25 mouse cellular contexts compared by ENCODE assay signal in genomic region chr7:63148321-63148720, GRCm38 (mm10).
DNase-seq lines count a peak whose midpoint lies in the region; ATAC-seq and TF ChIP-seq lines count a peak whose summit lies in the region.
"Had no signal": no experiment of that assay in that cellular context is flagged by ENCODE, and none has a peak within 500 bp of the region (broad histone marks: within the 10 kb centered on the region; RNA-seq: fewer than 3 reads in every experiment).

No protein-coding gene starts in this region.

- no peak overlapping the region for H3K27ac ChIP-seq in layer of hippocampus, adult 2 months
- H3K27ac ChIP-seq in cerebellum, adult 2 months (ENCODE audit: insufficient read depth, low read length), result no peak overlapping the region
- H3K27ac ChIP-seq: embryonic facial prominence, embryonic 15.5 days; forebrain, embryonic 15.5 days; heart, embryonic 10.5 days; limb, embryonic 10.5 days; liver, embryonic 15.5 days; lung, embryonic 15.5 days; midbrain, embryonic 15.5 days; neural tube, embryonic 13.5 days had no signal

- peak; percentile 56 for TF ChIP-seq CTCF in layer of hippocampus, adult 2 months (conservative IDR thresholded peaks at IDR 0.05)
- TF ChIP-seq CTCF in cerebellum, adult 2 months (IDR thresholded peaks at IDR 0.05; ENCODE audit: borderline replicate concordance, insufficient read depth, low read depth, low read length), result peak; percentile 17; the same call in 1 of the 2 replicates

- 17% methylated on average over 5 of the region's 5 CpGs for WGBS in cerebellum, adult 2 months

- H3K4me3 ChIP-seq in layer of hippocampus, adult 2 months, result no peak overlapping the region
- no peak overlapping the region for H3K4me3 ChIP-seq in cerebellum, adult 2 months (replicated peaks; ENCODE audit: insufficient read depth, low read depth, low read length)
- H3K4me3 ChIP-seq: embryonic facial prominence, embryonic 15.5 days; forebrain, embryonic 15.5 days; heart, embryonic 10.5 days; limb, embryonic 10.5 days; liver, embryonic 15.5 days; lung, embryonic 15.5 days; midbrain, embryonic 15.5 days; myocyte; neural tube, embryonic 13.5 days had no signal

- peak in 1 of 2 experiments; percentile 6 for DNase-seq in layer of hippocampus, adult 2 months (ENCODE audit: low spot score in 2 of 2)
- DNase-seq in layer of hippocampus, adult 9-10 months (ENCODE audit: low spot score), result no peak
- peak; percentile 18 to 42 for DNase-seq in cerebellum, adult 2 months
- peak; percentile 12 to 35 for DNase-seq in cerebellum, postnatal 25 days
- DNase-seq in adrenal gland, postnatal 4 days (ENCODE audit: low spot score in 2 of 2), result no peak
- no peak for DNase-seq in heart, postnatal 25 days (ENCODE audit: low spot score)
- DNase-seq: adrenal gland, postnatal 10 days; B cell, adult 2 months; gastrocnemius, postnatal 10 days; kidney, adult 2 months; kidney, postnatal 10 days; liver; lung, postnatal 4 days; thymus, postnatal 36 days had no signal

- H3K4me1 ChIP-seq in cerebellum, adult 2 months (ENCODE audit: control insufficient read depth, insufficient read depth, low read length), result peaks cover 2% of the 10 kb centered on the region; the same call in 1 of the 2 replicates
- H3K4me1 ChIP-seq: embryonic facial prominence, embryonic 15.5 days; forebrain, embryonic 15.5 days; heart, embryonic 10.5 days; limb, embryonic 10.5 days; liver, embryonic 15.5 days; lung, embryonic 15.5 days; midbrain, embryonic 15.5 days; neural tube, embryonic 13.5 days had no signal

- peak; percentile 52 for ATAC-seq in cerebellum, adult (ENCODE audit: insufficient number of reproducible peaks, low FRiP score, low TSS enrichment)
- ATAC-seq: forebrain, embryonic 15.5 days; midbrain, embryonic 15.5 days had no signal

- TF ChIP-seq POLR2A in cerebellum, adult 2 months (IDR thresholded peaks at IDR 0.05; ENCODE audit: borderline replicate concordance, insufficient read depth, low read length), result no peak

- no peaks in the 10 kb centered on the region for H3K27me3 ChIP-seq in cerebellum, adult 2 months (ENCODE audit: control insufficient read depth, insufficient read depth, low read length)
- H3K27me3 ChIP-seq: CH12.LX; embryonic facial prominence, embryonic 15.5 days; forebrain, embryonic 15.5 days; liver, embryonic 15.5 days; lung, embryonic 15.5 days; midbrain, embryonic 15.5 days; neural tube, embryonic 13.5 days had no signal

- intact Hi-C loops in heart, postnatal 25 days (cut with DNase I), result no loop called here

Comparison
In these comparisons a context has a peak if more than half of its experiments do, and no peak if none do; other contexts are left out.
1. DNase-seq: peak in cerebellum, adult 2 months (2 of 2) and cerebellum, postnatal 25 days (2 of 2); none in layer of hippocampus, adult 9-10 months (single experiment), adrenal gland, postnatal 4 days (0 of 2) and heart, postnatal 25 days (single experiment).